Mouse (Mus musculus) G1E (cell line): ENCODE data around the gene Il22ra1.

Experiments
- CTCF ChIP-seq: IDR thresholded peaks from 2 replicates; pipeline ENCODE4 v1.5.1; 2012; ENCODE audit warnings: low read depth, low read length, inconsistent platforms, mixed read lengths
- GATA1 ChIP-seq: IDR thresholded peaks from 2 replicates; pipeline ENCODE4 v1.6.1; 2012; ENCODE audit warnings: borderline replicate concordance, low read length, inconsistent platforms, mixed read lengths
- TAL1 ChIP-seq: conservative IDR thresholded peaks from 2 replicates; pipeline ENCODE4 v1.6.1; 2012; ENCODE audit warnings: low read depth, low read length, inconsistent platforms, mixed read lengths

DNA sequence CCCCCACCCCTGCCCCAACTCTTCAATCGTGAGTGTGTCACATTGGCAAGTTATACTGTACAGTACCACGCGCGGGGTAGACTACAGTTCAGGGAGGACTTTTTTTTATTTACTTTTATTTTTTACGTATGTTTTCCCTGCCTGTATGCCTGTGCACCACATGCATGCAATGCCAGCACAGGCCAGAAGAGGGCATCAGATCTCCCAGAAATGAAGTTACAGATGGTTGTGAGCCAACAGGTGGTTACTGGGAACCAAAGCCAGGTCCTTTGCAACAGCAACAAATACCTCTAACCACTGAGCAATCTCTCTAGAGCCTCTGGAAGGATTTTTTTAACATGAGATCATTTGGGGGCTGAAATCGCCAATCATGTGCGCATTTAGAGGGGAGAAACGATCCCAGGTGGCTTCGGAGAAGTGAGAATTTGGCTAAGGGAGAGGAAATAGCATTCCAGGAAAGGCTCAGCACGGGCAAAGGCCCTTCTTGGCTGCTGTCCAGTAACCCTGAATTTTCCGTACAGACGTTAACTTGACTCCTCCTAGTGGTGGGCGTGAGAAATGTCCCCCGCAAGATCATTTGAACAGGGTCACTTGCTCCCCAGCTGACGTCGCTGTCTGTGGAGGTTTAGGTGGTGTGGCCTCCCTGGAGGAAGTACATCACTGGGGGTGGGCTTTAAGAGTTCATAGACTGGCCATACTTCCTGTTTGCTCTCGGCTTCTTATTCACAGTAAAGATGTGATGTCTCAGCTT, 5.3 kb upstream of the Il22ra1 start:
- TF ChIP-seq CTCF (peak; percentile 9; the same call in 1 of the 2 replicates), GATA1 (no peak), TAL1 (no peak)
